Mouse (Mus musculus): ENCODE measurements around the gene Gm10974. TPM values are rescaled to one million over a fixed set of nuclear protein-coding genes. Genes with fewer than 3 reads are reported as not detected.

The Gm10974 gene
- polyA plus RNA-seq, 1 experiment from 2014 or later = not detected

- 73% methylated on average over 5 of the region's 5 CpGs for WGBS
- DNase-seq (ENCODE audit: low spot score) (no peak), ATAC-seq (replicated peaks; ENCODE audit: low FRiP score) (no peak)
- H3K27ac ChIP-seq (ENCODE audit: low read depth, low read length) = no peak overlapping the region
- H3K4me3 ChIP-seq (ENCODE audit: low read depth, low read length) = no peak overlapping the region
- no peaks in the 10 kb centered on the region for H3K27me3 ChIP-seq (replicated peaks; ENCODE audit: control insufficient read depth, insufficient read depth, low read length)
- H3K4me2 ChIP-seq = no peak overlapping the region
- peaks cover 2% of the 10 kb centered on the region for H3K4me1 ChIP-seq (replicated peaks; ENCODE audit: control insufficient read depth, insufficient read depth, low read length)
- no peaks in the 10 kb centered on the region for H3K36me3 ChIP-seq (ENCODE audit: control insufficient read depth, insufficient read depth, low read length)
- H3K9me3 ChIP-seq (ENCODE audit: control insufficient read depth, low read length) = no peaks in the 10 kb centered on the region
- H3K9ac ChIP-seq (ENCODE audit: low read depth, low read length) = no peak overlapping the region
These were observed 3.6 kb downstream of the Gm10974 start for GRCm38 (mm10) chr7:66369071-66369933.

- ATAC-seq (replicated peaks; ENCODE audit: low FRiP score) = no peak
- Histone ChIP-seq H3K27ac (ENCODE audit: low read depth, low read length) (peak overlapping the region; percentile 48; the same call in 1 of the 2 replicates), H3K4me3 (ENCODE audit: low read depth, low read length) (no peak overlapping the region)
These were observed 4.3 kb downstream of the Gm10974 start for GRCm38 (mm10) chr7:66369934-66370445.

GRCm38 (mm10) chr7:66370970-66371369, 5.3 kb downstream of the Gm10974 start:
- Histone ChIP-seq H3K27me3 (replicated peaks; ENCODE audit: control insufficient read depth, insufficient read depth, low read length) (no peaks in the 10 kb centered on the region), H3K4me2 (no peak overlapping the region), H3K9me3 (ENCODE audit: control insufficient read depth, low read length) (no peaks in the 10 kb centered on the region), H3K9ac (ENCODE audit: low read depth, low read length) (no peak overlapping the region), H3K36me3 (ENCODE audit: control insufficient read depth, insufficient read depth, low read length) (no peaks in the 10 kb centered on the region), H3K27ac (ENCODE audit: low read depth, low read length) (no peak overlapping the region), H3K4me3 (ENCODE audit: low read depth, low read length) (no peak overlapping the region), H3K4me1 (replicated peaks; ENCODE audit: control insufficient read depth, insufficient read depth, low read length) (peaks cover 2% of the 10 kb centered on the region)
- DNase-seq (ENCODE audit: low spot score) = no peak
- no peak for ATAC-seq (replicated peaks; ENCODE audit: low FRiP score)
- 79% methylated on average over 6 of the region's 6 CpGs for WGBS

More at GRCm38 (mm10) chr7:66369934-66370445, 4.3 kb downstream of the Gm10974 start:
- no peaks in the 10 kb centered on the region for H3K27me3 ChIP-seq (replicated peaks; ENCODE audit: control insufficient read depth, insufficient read depth, low read length)
- peaks cover 2% of the 10 kb centered on the region for H3K4me1 ChIP-seq (replicated peaks; ENCODE audit: control insufficient read depth, insufficient read depth, low read length)
- H3K4me2 ChIP-seq = no peak overlapping the region
- no peaks in the 10 kb centered on the region for H3K36me3 ChIP-seq (ENCODE audit: control insufficient read depth, insufficient read depth, low read length)
- DNase-seq (ENCODE audit: low spot score) = no peak
- H3K9me3 ChIP-seq (ENCODE audit: control insufficient read depth, low read length) = no peaks in the 10 kb centered on the region
- WGBS = 71% methylated on average over 5 of the region's 5 CpGs
- no peak overlapping the region for H3K9ac ChIP-seq (ENCODE audit: low read depth, low read length)

GRCm38 (mm10) chr7:66373391-66373790, 7.7 kb downstream of the Gm10974 start:
- Histone ChIP-seq H3K4me3 (ENCODE audit: low read depth, low read length) (no peak overlapping the region), H3K27me3 (replicated peaks; ENCODE audit: control insufficient read depth, insufficient read depth, low read length) (no peaks in the 10 kb centered on the region), H3K4me1 (replicated peaks; ENCODE audit: control insufficient read depth, insufficient read depth, low read length) (peaks cover 2% of the 10 kb centered on the region), H3K36me3 (ENCODE audit: control insufficient read depth, insufficient read depth, low read length) (no peaks in the 10 kb centered on the region), H3K27ac (ENCODE audit: low read depth, low read length) (no peak overlapping the region), H3K9ac (ENCODE audit: low read depth, low read length) (no peak overlapping the region), H3K4me2 (no peak overlapping the region), H3K9me3 (ENCODE audit: control insufficient read depth, low read length) (no peaks in the 10 kb centered on the region)
- no peak for ATAC-seq (replicated peaks; ENCODE audit: low FRiP score)
- WGBS = 82% methylated on average over 3 of the region's 3 CpGs
- DNase-seq (ENCODE audit: low spot score) = no peak

GRCm38 (mm10) chr7:66375736-66376135, 10.0 kb downstream of the Gm10974 start:
- DNase-seq (ENCODE audit: low spot score) (no peak), ATAC-seq (replicated peaks; ENCODE audit: low FRiP score) (no peak)
- Histone ChIP-seq H3K36me3 (ENCODE audit: control insufficient read depth, insufficient read depth, low read length) (no peaks in the 10 kb centered on the region), H3K9me3 (ENCODE audit: control insufficient read depth, low read length) (no peaks in the 10 kb centered on the region), H3K9ac (ENCODE audit: low read depth, low read length) (no peak overlapping the region), H3K27ac (ENCODE audit: low read depth, low read length) (no peak overlapping the region), H3K4me3 (ENCODE audit: low read depth, low read length) (no peak overlapping the region), H3K4me2 (no peak overlapping the region), H3K27me3 (replicated peaks; ENCODE audit: control insufficient read depth, insufficient read depth, low read length) (no peaks in the 10 kb centered on the region), H3K4me1 (replicated peaks; ENCODE audit: control insufficient read depth, insufficient read depth, low read length) (no peaks in the 10 kb centered on the region)
- 83% methylated on average over 4 of the region's 4 CpGs for WGBS

GRCm38 (mm10) chr7:66376560-66376959, 10.9 kb downstream of the Gm10974 start:
- Histone ChIP-seq H3K4me1 (replicated peaks; ENCODE audit: control insufficient read depth, insufficient read depth, low read length) (no peaks in the 10 kb centered on the region), H3K9me3 (ENCODE audit: control insufficient read depth, low read length) (no peaks in the 10 kb centered on the region), H3K27me3 (replicated peaks; ENCODE audit: control insufficient read depth, insufficient read depth, low read length) (no peaks in the 10 kb centered on the region), H3K36me3 (ENCODE audit: control insufficient read depth, insufficient read depth, low read length) (no peaks in the 10 kb centered on the region), H3K4me2 (no peak overlapping the region), H3K27ac (ENCODE audit: low read depth, low read length) (no peak overlapping the region), H3K4me3 (ENCODE audit: low read depth, low read length) (no peak overlapping the region), H3K9ac (ENCODE audit: low read depth, low read length) (no peak overlapping the region)
- WGBS = 75% methylated on average over 10 of the region's 10 CpGs
- DNase-seq (ENCODE audit: low spot score) = no peak
- no peak for ATAC-seq (replicated peaks; ENCODE audit: low FRiP score)

GRCm38 (mm10) chr7:66384213-66384612, 18.5 kb downstream of the Gm10974 start:
- 72% methylated on average over 5 of the region's 5 CpGs for WGBS
- no peaks in the 10 kb centered on the region for H3K9me3 ChIP-seq (ENCODE audit: control insufficient read depth, low read length)
- H3K27me3 ChIP-seq (replicated peaks; ENCODE audit: control insufficient read depth, insufficient read depth, low read length) = no peaks in the 10 kb centered on the region
- H3K4me2 ChIP-seq = no peak overlapping the region
- no peak overlapping the region for H3K4me3 ChIP-seq (ENCODE audit: low read depth, low read length)
- no peak overlapping the region for H3K9ac ChIP-seq (ENCODE audit: low read depth, low read length)
- H3K36me3 ChIP-seq (ENCODE audit: control insufficient read depth, insufficient read depth, low read length) = no peaks in the 10 kb centered on the region
- ATAC-seq (replicated peaks; ENCODE audit: low FRiP score) (no peak), DNase-seq (ENCODE audit: low spot score) (no peak)
- H3K27ac ChIP-seq (ENCODE audit: low read depth, low read length) = no peak overlapping the region
- H3K4me1 ChIP-seq (replicated peaks; ENCODE audit: control insufficient read depth, insufficient read depth, low read length) = peaks cover 6% of the 10 kb centered on the region; the same call in 1 of the 2 replicates

GRCm38 (mm10) chr7:66384891-66385290, 19.2 kb downstream of the Gm10974 start:
- Histone ChIP-seq H3K9ac (ENCODE audit: low read depth, low read length) (no peak overlapping the region), H3K4me1 (replicated peaks; ENCODE audit: control insufficient read depth, insufficient read depth, low read length) (peaks cover 6% of the 10 kb centered on the region; the same call in 1 of the 2 replicates), H3K27ac (ENCODE audit: low read depth, low read length) (no peak overlapping the region), H3K27me3 (replicated peaks; ENCODE audit: control insufficient read depth, insufficient read depth, low read length) (no peaks in the 10 kb centered on the region), H3K36me3 (ENCODE audit: control insufficient read depth, insufficient read depth, low read length) (no peaks in the 10 kb centered on the region), H3K9me3 (ENCODE audit: control insufficient read depth, low read length) (no peaks in the 10 kb centered on the region), H3K4me2 (no peak overlapping the region), H3K4me3 (ENCODE audit: low read depth, low read length) (no peak overlapping the region)
- ATAC-seq (replicated peaks; ENCODE audit: low FRiP score) (no peak), DNase-seq (ENCODE audit: low spot score) (no peak)
- 85% methylated on average over 8 of the region's 8 CpGs for WGBS

- Histone ChIP-seq H3K9ac (ENCODE audit: low read depth, low read length) (no peak overlapping the region), H3K27ac (ENCODE audit: low read depth, low read length) (no peak overlapping the region), H3K36me3 (ENCODE audit: control insufficient read depth, insufficient read depth, low read length) (no peaks in the 10 kb centered on the region), H3K9me3 (ENCODE audit: control insufficient read depth, low read length) (no peaks in the 10 kb centered on the region), H3K4me1 (replicated peaks; ENCODE audit: control insufficient read depth, insufficient read depth, low read length) (peaks cover 6% of the 10 kb centered on the region; the same call in 1 of the 2 replicates), H3K27me3 (replicated peaks; ENCODE audit: control insufficient read depth, insufficient read depth, low read length) (no peaks in the 10 kb centered on the region), H3K4me2 (no peak overlapping the region), H3K4me3 (ENCODE audit: low read depth, low read length) (no peak overlapping the region)
- ATAC-seq (replicated peaks; ENCODE audit: low FRiP score) (no peak), DNase-seq (ENCODE audit: low spot score) (no peak)
- 86% methylated on average over 12 of the region's 12 CpGs for WGBS
These were observed 20.1 kb downstream of the Gm10974 start for GRCm38 (mm10) chr7:66385826-66386225.

Measured in liver, embryonic 11.5 days (tissue).